Mouse (Mus musculus): ENCODE results near the gene 2810004N23Rik.

2810004N23Rik gene

GRCm38 (mm10) chr8:124819612-124820115 is 43.3 kb downstream of the 2810004N23Rik start:
- DNase-seq, result no peak

GRCm38 (mm10) chr8:124817361-124817760 is 45.6 kb downstream of the 2810004N23Rik start:
- no peak for DNase-seq

GRCm38 (mm10) chr8:124816866-124817265 is 46.1 kb downstream of the 2810004N23Rik start:
- no peak for DNase-seq

GRCm38 (mm10) chr8:124815870-124816269 is 47.0 kb downstream of the 2810004N23Rik start:
- no peak for DNase-seq

- DNase-seq, result no peak
These were observed 49.6 kb downstream of the 2810004N23Rik start for GRCm38 (mm10) chr8:124813326-124813725.

- DNase-seq, result no peak
These were observed 52.1 kb downstream of the 2810004N23Rik start for GRCm38 (mm10) chr8:124810689-124811394.

GRCm38 (mm10) chr8:124810056-124810610 is 52.8 kb downstream of the 2810004N23Rik start:
- DNase-seq, result no peak

GRCm38 (mm10) chr8:124809419-124809818 is 53.5 kb downstream of the 2810004N23Rik start:
- no peak for DNase-seq

GRCm38 (mm10) chr8:124805990-124806389 is 56.9 kb downstream of the 2810004N23Rik start:
- DNase-seq, result no peak

- no peak for DNase-seq
These were observed 58.9 kb downstream of the 2810004N23Rik start for GRCm38 (mm10) chr8:124803824-124804702.

- DNase-seq, result no peak
These were observed 62.4 kb downstream of the 2810004N23Rik start for GRCm38 (mm10) chr8:124800542-124800941.

- DNase-seq, result no peak
These were observed 67.0 kb downstream of the 2810004N23Rik start for GRCm38 (mm10) chr8:124795781-124796488.

- DNase-seq, result peak; percentile 38
These were observed 68.5 kb downstream of the 2810004N23Rik start for GRCm38 (mm10) chr8:124794486-124794780.

GRCm38 (mm10) chr8:124793661-124794485 is 69.0 kb downstream of the 2810004N23Rik start:
- no peak for DNase-seq

- peak; percentile 83 for DNase-seq
These were observed 69.7 kb downstream of the 2810004N23Rik start for GRCm38 (mm10) chr8:124793172-124793651.

GRCm38 (mm10) chr8:124792708-124793107 is 70.2 kb downstream of the 2810004N23Rik start, which contains the start of gene Trim67:
TSS of gene Trim67 (plus strand) at chr8:124793092.
- peak; percentile 61 for DNase-seq

- no peak for DNase-seq
These were observed 70.7 kb downstream of the 2810004N23Rik start for GRCm38 (mm10) chr8:124792186-124792585.

GRCm38 (mm10) chr8:124791751-124792150 is 71.2 kb downstream of the 2810004N23Rik start:
- DNase-seq, result no peak

- DNase-seq, result no peak
These were observed 72.2 kb downstream of the 2810004N23Rik start for GRCm38 (mm10) chr8:124790676-124791075.

Measured in liver (tissue).